20 mouse cellular contexts compared by ENCODE assay signal in the genomic region with DNA sequence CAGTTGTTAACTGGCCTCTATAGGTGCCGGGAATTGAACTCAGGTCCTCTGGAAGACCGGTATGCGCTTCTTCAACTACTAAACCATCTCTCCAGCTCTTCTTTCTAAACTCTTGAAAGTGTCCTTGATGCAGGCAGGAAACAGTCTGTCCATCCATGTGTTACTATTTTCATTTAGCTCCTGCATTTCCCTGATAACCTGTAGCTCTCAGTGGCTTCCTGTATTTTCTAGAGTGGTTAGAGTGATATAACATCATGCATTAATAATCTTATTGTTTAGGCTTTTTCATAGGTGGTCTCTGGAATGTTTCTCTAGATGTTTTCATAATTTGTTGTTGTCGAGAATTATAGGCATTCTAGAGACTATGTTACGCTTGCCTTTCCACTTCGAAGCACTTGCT. TPM values are rescaled to one million over a fixed set of nuclear protein-coding genes. Genes with fewer than 3 reads are reported as not detected.
DNase-seq lines count a peak whose midpoint lies in the region; ATAC-seq and TF ChIP-seq lines count a peak whose summit lies in the region.
"Had no signal": no experiment of that assay in that cellular context is flagged by ENCODE, and none has a peak within 500 bp of the region (broad histone marks: within the 10 kb centered on the region; RNA-seq: fewer than 3 reads in every experiment).

No protein-coding gene starts in this region.

- no peak for TF ChIP-seq POLR2A in MEL (IDR thresholded peaks at IDR 0.05; ENCODE audit: control insufficient read depth in 1 of 2, insufficient read depth in 1 of 2, low read depth in 1 of 2, low read length in 2 of 2, poor library complexity in 1 of 2)

- no peak overlapping the region for H3K4me2 ChIP-seq in midbrain, embryonic 11.5 days
- H3K4me2 ChIP-seq in midbrain, embryonic 15.5 days, result no peak overlapping the region
- no peak overlapping the region for H3K4me2 ChIP-seq in hindbrain, embryonic 16.5 days (ENCODE audit: low read length)
- H3K4me2 ChIP-seq: embryonic facial prominence, embryonic 12.5 days; forebrain, embryonic 12.5 days had no signal

- H3K36me3 ChIP-seq in midbrain, embryonic 11.5 days (ENCODE audit: control insufficient read depth, insufficient read depth, low read length), result no peaks in the 10 kb centered on the region
- no peaks in the 10 kb centered on the region; the same call in 1 of the 2 replicates for H3K36me3 ChIP-seq in midbrain, embryonic 15.5 days (replicated peaks)
- H3K36me3 ChIP-seq in MEL (ENCODE audit: control insufficient read depth in 1 of 2, insufficient read depth in 2 of 2, low read length in 2 of 2), result peaks cover 0 to 7% of the 10 kb centered on the region in 2 experiments; a peak in 2 of 4 replicates
- H3K36me3 ChIP-seq in hindbrain, embryonic 16.5 days (ENCODE audit: control insufficient read depth, insufficient read depth, low read length), result no peaks in the 10 kb centered on the region
- H3K36me3 ChIP-seq: embryonic facial prominence, embryonic 10.5 days; embryonic facial prominence, embryonic 12.5 days; forebrain, embryonic 12.5 days had no signal

- TF ChIP-seq EP300 in MEL (IDR thresholded peaks at IDR 0.05; ENCODE audit: low read depth in 1 of 2, low read length in 2 of 2), result peak; percentile 53 to 57; a peak in 2 of 4 replicates

- peak; percentile 54 for DNase-seq in midbrain, embryonic 11.5 days (ENCODE audit: low spot score, missing footprints)
- DNase-seq in MEL (ENCODE audit: low read depth, low spot score), result peak; percentile 42
- no peak for DNase-seq in right cerebral cortex, postnatal 10 days (ENCODE audit: low spot score in 2 of 2)
- DNase-seq: adrenal gland, adult 8-10 months; adrenal gland, postnatal 14 days; adrenal gland, postnatal 36 days; cerebellum, adult 11-12 months; cerebellum, adult 2 months; cerebellum, adult 9-10 months; cerebellum, postnatal 10 days; cerebellum, postnatal 25 days had no signal

- H3K4me3 ChIP-seq in midbrain, embryonic 11.5 days (ENCODE audit: low read depth, low read length), result no peak overlapping the region
- H3K4me3 ChIP-seq in midbrain, embryonic 15.5 days, result no peak overlapping the region
- H3K4me3 ChIP-seq in MEL (ENCODE audit: control insufficient read depth in 1 of 2, insufficient read depth in 1 of 2, low read depth in 2 of 2, low read length in 2 of 2), result no peak overlapping the region
- no peak overlapping the region for H3K4me3 ChIP-seq in hindbrain, embryonic 16.5 days (ENCODE audit: low read length)
- H3K4me3 ChIP-seq: embryonic facial prominence, embryonic 10.5 days; embryonic facial prominence, embryonic 12.5 days; forebrain, embryonic 12.5 days had no signal

- no peaks in the 10 kb centered on the region for H3K79me2 ChIP-seq in MEL (ENCODE audit: control insufficient read depth, insufficient read depth, low read length, poor library complexity)

- H3K9me3 ChIP-seq in midbrain, embryonic 11.5 days (ENCODE audit: control insufficient read depth, low read length), result no peaks in the 10 kb centered on the region
- H3K9me3 ChIP-seq in midbrain, embryonic 15.5 days, result no peaks in the 10 kb centered on the region
- no peaks in the 10 kb centered on the region for H3K9me3 ChIP-seq in MEL (replicated peaks; ENCODE audit: insufficient read depth, low read length)
- no peaks in the 10 kb centered on the region for H3K9me3 ChIP-seq in hindbrain, embryonic 16.5 days (ENCODE audit: control insufficient read depth, low read length)
- H3K9me3 ChIP-seq: embryonic facial prominence, embryonic 10.5 days; embryonic facial prominence, embryonic 12.5 days; forebrain, embryonic 12.5 days had no signal

- no peak for ATAC-seq in midbrain, embryonic 11.5 days (ENCODE audit: low FRiP score)
- ATAC-seq in midbrain, embryonic 15.5 days (replicated peaks), result no peak
- no peak for ATAC-seq in hindbrain, embryonic 16.5 days
- ATAC-seq: activated CD4-positive, CD25-positive, alpha-beta regulatory T cell, adult 4 months; forebrain, embryonic 14.5 days; forebrain, embryonic 16.5 days; Patski had no signal

- TF ChIP-seq RAD21 in MEL (IDR thresholded peaks at IDR 0.05; ENCODE audit: low read depth, low read length), result no peak

- no peak for TF ChIP-seq CTCF in MEL (IDR thresholded peaks at IDR 0.05 in 2 of 3, conservative IDR thresholded peaks at IDR 0.05 in 1 of 3; ENCODE audit: control insufficient read depth in 1 of 3, insufficient read depth in 1 of 3, low read depth in 2 of 3, low read length in 3 of 3, poor library complexity in 1 of 3, severe bottlenecking in 1 of 3)

- no peak overlapping the region for H3K9ac ChIP-seq in midbrain, embryonic 11.5 days (ENCODE audit: low read length)
- no peak overlapping the region for H3K9ac ChIP-seq in midbrain, embryonic 15.5 days
- no peak overlapping the region for H3K9ac ChIP-seq in MEL (ENCODE audit: control insufficient read depth, low read depth, low read length, poor library complexity, severe bottlenecking)
- no peak overlapping the region for H3K9ac ChIP-seq in hindbrain, embryonic 16.5 days (ENCODE audit: low read depth, low read length)
- H3K9ac ChIP-seq: embryonic facial prominence, embryonic 12.5 days; forebrain, embryonic 12.5 days had no signal

- WGBS in midbrain, embryonic 11.5 days, result 94% methylated on average over 6 of the region's 6 CpGs
- WGBS in midbrain, embryonic 15.5 days, result 96% methylated on average over 6 of the region's 6 CpGs
- WGBS in hindbrain, embryonic 16.5 days, result 95% methylated on average over 6 of the region's 6 CpGs

- H3K27ac ChIP-seq in midbrain, embryonic 11.5 days (ENCODE audit: low read depth, low read length), result no peak overlapping the region
- H3K27ac ChIP-seq in midbrain, embryonic 15.5 days, result no peak overlapping the region
- H3K27ac ChIP-seq in MEL (ENCODE audit: control insufficient read depth, low read depth, low read length), result no peak overlapping the region
- no peak overlapping the region for H3K27ac ChIP-seq in hindbrain, embryonic 16.5 days (ENCODE audit: low read depth, low read length)
- H3K27ac ChIP-seq: embryonic facial prominence, embryonic 10.5 days; embryonic facial prominence, embryonic 12.5 days; forebrain, embryonic 12.5 days had no signal

- no peaks in the 10 kb centered on the region for H3K27me3 ChIP-seq in midbrain, embryonic 11.5 days (ENCODE audit: control insufficient read depth, insufficient read depth, low read length)
- no peaks in the 10 kb centered on the region for H3K27me3 ChIP-seq in midbrain, embryonic 15.5 days (replicated peaks)
- H3K27me3 ChIP-seq in MEL (ENCODE audit: control insufficient read depth in 1 of 2, insufficient read depth in 2 of 2, low read length in 2 of 2), result no peaks in the 10 kb centered on the region
- no peaks in the 10 kb centered on the region for H3K27me3 ChIP-seq in hindbrain, embryonic 16.5 days (replicated peaks; ENCODE audit: control insufficient read depth, insufficient read depth, low read length)
- H3K27me3 ChIP-seq: embryonic facial prominence, embryonic 12.5 days; forebrain, embryonic 12.5 days; Patski had no signal

- no peaks in the 10 kb centered on the region for H3K4me1 ChIP-seq in midbrain, embryonic 11.5 days (ENCODE audit: control insufficient read depth, insufficient read depth, low read length)
- no peaks in the 10 kb centered on the region for H3K4me1 ChIP-seq in midbrain, embryonic 15.5 days
- peaks cover 4 to 6% of the 10 kb centered on the region in 2 experiments; a peak in 3 of 4 replicates for H3K4me1 ChIP-seq in MEL (ENCODE audit: control insufficient read depth in 1 of 2, insufficient read depth in 2 of 2, low read length in 2 of 2)
- no peaks in the 10 kb centered on the region for H3K4me1 ChIP-seq in hindbrain, embryonic 16.5 days (ENCODE audit: control insufficient read depth, insufficient read depth, low read depth, low read length)
- H3K4me1 ChIP-seq: embryonic facial prominence, embryonic 10.5 days; embryonic facial prominence, embryonic 12.5 days; forebrain, embryonic 12.5 days had no signal

TF ChIP-seq in MEL, 35 proteins besides CTCF, POLR2A, EP300 and RAD21:
- TF ChIP-seq TCF12 (IDR thresholded peaks at IDR 0.05; ENCODE audit: low read depth, low read length) (peak; percentile 40; the same call in 1 of the 2 replicates), HCFC1 (IDR thresholded peaks at IDR 0.05; ENCODE audit: low read depth, low read length) (no peak), ETS1 (IDR thresholded peaks at IDR 0.05; ENCODE audit: low read depth, low read length) (no peak), MAFK (IDR thresholded peaks at IDR 0.05; ENCODE audit: borderline replicate concordance, low read depth, low read length) (no peak), GATA1 (IDR thresholded peaks at IDR 0.05; ENCODE audit: low read depth, low read length) (0 out of 2 replicates have a peak, but pooled peaks have one; percentile 23), TAL1 (IDR thresholded peaks at IDR 0.05; ENCODE audit: low read length) (peak; percentile 63)

RNA-seq across cellular contexts. Expression of gene Tbc1d12, which starts 26.1 kb away (rescaled TPM):
- polyA plus RNA-seq in midbrain, embryonic 11.5 days (2014; fragmentation: Nextera tagmentation; extraction: Ambion mirVana), result 3.3 TPM in 2 replicates
- 5.7 and 6.1 TPM in 2 replicates for polyA plus RNA-seq in midbrain, embryonic 15.5 days (2015; fragmentation: Nextera tagmentation; extraction: Ambion mirVana)
- 2.9 TPM in 2 replicates for total RNA-seq in MEL (2012; rRNA removed)
- polyA plus RNA-seq in MEL (2012; ENCODE audit: insufficient read depth in 1 of 2, insufficient read length in 2 of 2, low read depth in 1 of 2, low replicate concordance in 2 of 2, missing spikeins in 1 of 2), result 1 to 10 TPM in 1 of 2 experiments, not detected in 1; 2.5 TPM
- polyA plus RNA-seq in hindbrain, embryonic 16.5 days (2015; fragmentation: Nextera tagmentation; extraction: Ambion mirVana), result 5.6 and 5.8 TPM in 2 replicates

RNA-seq across cellular contexts. Expression of gene Noc3l, which starts 43.5 kb away (rescaled TPM):
- polyA plus RNA-seq in midbrain, embryonic 11.5 days (2014; fragmentation: Nextera tagmentation; extraction: Ambion mirVana), result 10.5 and 13.0 TPM in 2 replicates
- polyA plus RNA-seq in midbrain, embryonic 15.5 days (2015; fragmentation: Nextera tagmentation; extraction: Ambion mirVana), result 4.7 and 4.8 TPM in 2 replicates
- total RNA-seq in MEL (2012; rRNA removed), result 17.2 and 20.0 TPM in 2 replicates
- polyA plus RNA-seq in MEL (2012; ENCODE audit: insufficient read depth in 1 of 2, insufficient read length in 2 of 2, low read depth in 1 of 2, low replicate concordance in 2 of 2, missing spikeins in 1 of 2), result 10 to 100 TPM in 1 of 2 experiments, not detected in 1; 20.3 TPM
- 3.3 and 4.2 TPM in 2 replicates for polyA plus RNA-seq in hindbrain, embryonic 16.5 days (2015; fragmentation: Nextera tagmentation; extraction: Ambion mirVana)

Comparison
In these comparisons a context has a peak if more than half of its experiments do, and no peak if none do; other contexts are left out.
1. DNase-seq: peak in midbrain, embryonic 11.5 days (single experiment) and MEL (single experiment); none in right cerebral cortex, postnatal 10 days (0 of 2).